Mouse (Mus musculus): ENCODE data around the gene Atxn7l2. TPM values are rescaled to one million over a fixed set of nuclear protein-coding genes. Genes with fewer than 3 reads are reported as not detected.

The Atxn7l2 gene
- total RNA-seq, 2 experiments from 2014 or later, result 2.0 to 3.1 TPM

DNA sequence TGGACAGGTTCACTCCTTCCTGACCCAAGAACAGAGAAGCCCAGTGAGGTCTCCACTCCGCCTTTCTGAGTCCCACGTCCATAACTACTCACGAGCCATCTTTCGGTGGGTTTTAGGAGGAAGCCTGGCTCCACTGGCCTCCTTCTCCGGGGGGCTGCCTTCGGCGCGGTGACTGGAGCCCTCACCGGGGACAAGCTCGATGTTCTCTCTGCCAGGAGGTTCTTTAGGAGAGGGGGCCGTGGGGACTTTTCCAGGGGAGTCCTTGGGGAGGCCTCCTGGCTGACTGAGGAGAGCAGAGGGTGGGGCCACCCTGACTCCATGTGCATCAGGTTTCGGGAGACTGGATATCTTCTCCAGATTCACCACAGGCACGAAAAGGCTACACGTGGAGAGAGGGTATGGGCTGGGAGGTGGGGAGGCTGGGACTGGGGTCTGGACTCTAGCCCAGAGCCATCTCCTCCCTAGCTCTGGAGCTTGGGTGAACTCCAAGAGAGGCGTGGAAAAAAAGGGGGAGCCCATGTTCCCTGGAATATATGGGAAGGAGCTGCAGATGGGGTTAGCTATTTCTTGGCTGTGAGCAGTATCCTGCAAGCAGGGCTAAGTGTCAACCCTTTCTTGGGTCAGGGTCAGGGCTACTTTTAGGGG lies 3.9 kb downstream of the Atxn7l2 start:
- no peak for ATAC-seq (ENCODE audit: poor library complexity, severe bottlenecking)

DNA sequence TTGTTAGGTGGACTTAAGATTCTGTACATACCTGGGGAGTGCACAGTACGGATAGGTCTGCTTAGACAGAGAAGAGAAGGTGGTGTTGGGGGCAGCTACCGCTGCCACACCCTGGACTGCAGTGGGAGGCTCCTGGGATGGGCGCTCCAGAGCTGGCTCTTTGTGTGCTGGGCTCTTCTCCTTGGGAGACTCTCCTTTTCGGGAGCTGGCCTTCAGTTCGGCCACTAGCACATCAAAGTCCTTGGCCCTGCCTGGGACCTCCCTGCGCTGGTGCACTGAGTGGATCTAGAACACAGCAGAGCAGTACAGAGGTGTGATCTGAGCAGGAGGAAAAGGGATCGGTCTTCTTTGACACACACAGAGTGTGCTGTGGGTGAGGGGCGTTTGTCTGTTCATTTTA lies 5.1 kb downstream of the Atxn7l2 start:
- no peak for ATAC-seq (ENCODE audit: poor library complexity, severe bottlenecking)

DNA sequence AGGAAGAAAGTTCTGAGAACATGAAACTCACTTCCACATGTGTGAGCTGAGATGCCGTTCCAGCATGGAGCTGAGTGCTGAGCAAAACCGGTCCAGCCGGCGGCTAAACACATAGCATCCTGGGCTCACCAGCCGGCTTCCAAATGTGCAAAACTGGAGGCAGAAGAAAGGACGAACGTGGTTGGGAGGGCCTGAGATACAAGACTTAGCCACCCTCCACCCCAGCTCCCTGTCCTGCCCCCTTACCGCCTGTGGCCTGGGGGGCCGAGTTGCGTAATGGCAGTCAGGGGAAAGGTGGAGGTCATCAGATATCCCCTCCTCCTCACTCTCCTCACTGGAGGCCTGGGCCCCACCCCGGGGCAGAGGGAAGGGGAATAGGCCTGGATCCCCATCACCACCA lies 6.3 kb downstream of the Atxn7l2 start:
- ATAC-seq (ENCODE audit: poor library complexity, severe bottlenecking), result no peak

DNA sequence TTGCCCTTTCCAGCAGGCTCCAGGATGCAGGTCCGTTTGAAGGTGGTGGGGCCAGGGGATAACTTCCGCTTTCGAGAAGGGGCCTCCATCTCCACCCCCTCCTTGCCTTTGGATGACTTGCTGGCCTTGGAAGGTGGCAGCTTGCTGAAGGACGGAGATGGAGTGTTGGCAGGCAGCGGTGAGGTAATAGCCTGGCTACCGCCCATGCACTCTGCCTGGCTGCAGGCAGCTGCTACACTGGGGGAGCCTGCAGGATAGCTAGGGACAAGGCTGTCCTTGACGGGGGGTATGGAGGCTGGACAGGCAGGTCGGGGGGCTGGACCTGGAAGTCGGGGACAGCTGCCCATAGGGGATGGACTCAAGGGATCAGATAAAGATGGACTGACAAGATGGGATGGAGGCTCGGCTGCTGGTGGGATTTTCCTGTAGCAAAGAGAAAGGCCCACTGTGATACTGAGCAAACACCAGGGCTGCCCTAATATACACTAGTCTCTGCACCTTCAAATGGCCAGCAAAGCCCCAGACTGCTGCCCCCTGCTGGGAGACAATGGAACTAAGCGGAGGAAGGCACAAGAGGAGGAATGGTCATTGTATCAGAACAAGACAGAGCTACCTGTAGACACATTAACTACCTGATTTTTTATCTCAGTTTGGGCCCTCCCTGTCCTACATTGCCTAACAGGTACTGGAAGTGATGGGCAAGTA lies 7.0 kb downstream of the Atxn7l2 start:
- ATAC-seq (ENCODE audit: poor library complexity, severe bottlenecking), result peak; percentile 41

DNA sequence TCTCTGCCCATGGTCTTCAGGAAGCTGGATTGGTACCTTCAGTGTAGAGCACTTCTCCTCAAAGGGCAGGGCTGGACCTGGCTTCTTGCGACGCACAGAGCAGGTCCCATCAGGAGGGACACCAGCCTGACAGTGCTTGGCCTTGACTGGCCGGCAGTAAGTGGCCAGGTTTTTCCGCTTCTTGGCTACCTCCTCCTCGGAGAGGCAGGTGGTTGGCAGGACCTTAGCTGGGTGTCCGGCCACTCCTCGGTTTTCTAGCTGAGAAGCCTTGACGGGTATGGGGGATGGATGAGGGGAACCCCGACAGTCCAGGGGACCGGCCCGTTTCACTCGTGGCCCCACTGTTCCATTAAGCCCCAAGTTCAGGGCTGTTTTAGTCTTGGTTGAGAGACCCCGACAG lies 7.5 kb downstream of the Atxn7l2 start:
- ATAC-seq (ENCODE audit: poor library complexity, severe bottlenecking), result no peak

DNA sequence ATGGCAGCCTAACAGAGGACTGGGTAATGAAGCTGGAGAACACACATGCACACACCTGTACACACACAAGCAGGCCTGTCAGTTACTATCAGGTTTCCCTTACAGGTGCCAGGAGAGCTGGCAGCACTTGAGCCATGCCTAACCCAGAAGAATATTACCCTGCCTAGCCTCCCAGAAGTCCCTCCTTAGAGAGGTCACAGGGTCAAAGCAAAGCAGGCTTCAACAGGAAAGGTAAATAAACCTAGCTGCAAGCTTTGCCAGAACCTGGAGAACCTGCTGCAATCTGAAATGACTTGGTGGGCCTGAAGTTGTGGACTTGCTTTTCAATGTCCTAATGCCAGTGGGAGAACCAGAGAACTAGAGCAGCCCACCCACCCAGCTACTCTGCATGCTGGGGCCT lies 8.2 kb downstream of the Atxn7l2 start:
- no peak for ATAC-seq (ENCODE audit: poor library complexity, severe bottlenecking)

DNA sequence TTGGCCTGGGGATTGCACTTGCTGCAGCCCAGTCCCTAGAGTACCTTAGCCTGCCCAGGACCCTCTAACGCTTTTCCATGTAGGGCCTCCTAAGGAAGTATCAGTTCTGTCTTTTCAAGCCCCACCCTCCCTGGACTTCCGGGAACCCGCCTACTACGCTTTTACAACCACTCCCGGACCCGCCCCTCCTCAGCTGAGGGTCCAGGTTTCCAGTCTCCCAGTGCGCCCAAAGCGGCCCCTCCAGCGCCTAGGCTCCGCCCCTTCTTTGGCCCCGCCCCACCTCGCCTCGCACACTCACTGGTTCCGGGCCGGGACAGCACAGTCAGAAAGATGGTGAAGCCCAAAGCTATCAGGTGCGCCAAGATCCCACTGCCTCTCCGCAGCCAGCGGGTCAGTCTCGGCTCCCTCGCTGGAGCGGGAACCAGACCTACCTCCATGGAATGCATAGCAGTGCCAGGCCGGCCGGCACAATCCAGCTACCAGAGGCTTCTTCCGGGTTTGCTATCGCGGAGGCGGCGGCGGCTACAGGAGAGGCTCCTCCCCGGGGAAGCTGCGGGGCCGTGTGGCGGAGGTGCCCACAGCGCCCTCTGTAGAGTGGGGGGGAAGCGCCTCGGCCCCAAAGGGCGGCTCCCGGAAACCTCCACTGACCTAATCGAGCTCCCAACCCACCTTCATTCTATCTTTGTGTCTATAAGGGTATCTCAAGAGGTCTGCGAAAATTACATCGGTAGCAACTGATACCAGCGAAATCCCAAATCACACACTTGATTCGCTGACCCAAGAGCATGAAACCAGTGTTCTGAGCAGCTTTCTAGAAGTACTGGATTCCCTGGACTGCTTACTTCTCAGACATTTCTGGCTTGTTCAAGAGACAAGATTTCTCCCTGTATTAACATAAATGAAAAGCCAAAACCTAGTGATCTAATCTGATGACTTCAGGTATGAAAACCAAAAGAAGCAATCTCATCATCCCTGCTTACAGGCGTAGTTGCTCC lies 10.1 kb downstream of the Atxn7l2 start, which contains the start of gene Cyb561d1:
Gene Cyb561d1, minus strand, starts transcription at position 884 of the 995 bp plus-strand sequence.
- peak; percentile 89 for ATAC-seq (ENCODE audit: poor library complexity, severe bottlenecking)

DNA sequence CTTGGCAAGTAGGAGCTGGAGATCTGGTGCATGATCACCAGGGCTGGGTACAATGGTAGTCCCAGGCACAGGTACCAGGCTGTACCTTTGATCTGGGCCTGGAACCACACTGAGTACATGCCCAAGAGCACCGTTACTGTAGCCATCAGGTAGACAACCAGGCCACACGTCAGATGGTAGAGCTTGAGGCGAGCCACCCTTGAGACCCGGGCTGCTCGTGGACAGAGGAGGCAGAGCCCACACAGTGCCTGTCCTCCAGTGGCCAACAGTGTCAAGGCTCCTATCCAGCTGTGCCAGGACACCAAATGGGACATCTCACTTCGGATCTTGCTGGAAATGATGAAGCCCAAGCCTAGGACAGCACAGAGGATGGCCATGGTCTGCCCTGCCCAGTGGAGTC lies 11.5 kb downstream of the Atxn7l2 start:
- ATAC-seq (ENCODE audit: poor library complexity, severe bottlenecking), result no peak

DNA sequence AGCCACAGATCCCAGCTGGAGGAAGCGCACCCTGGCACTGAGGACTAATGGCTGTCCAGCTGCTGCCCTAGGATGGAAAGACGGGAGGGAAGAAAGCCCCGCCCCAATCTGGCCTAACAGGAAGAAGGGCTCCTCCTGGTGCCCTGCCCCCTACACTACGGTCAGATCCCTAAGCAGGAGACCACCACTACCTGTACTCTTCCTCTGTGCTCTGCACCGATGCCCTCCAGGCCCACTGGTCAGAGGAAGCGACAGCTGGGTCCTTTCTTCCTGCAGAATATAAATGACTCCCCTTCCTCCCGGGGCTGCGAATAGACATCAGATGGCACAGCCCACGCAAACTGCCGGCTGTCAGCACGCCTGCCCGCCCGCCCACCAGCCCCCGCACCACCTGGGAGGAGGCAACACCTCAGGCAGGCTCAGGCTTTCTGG lies 13.7 kb downstream of the Atxn7l2 start:
- ATAC-seq (ENCODE audit: poor library complexity, severe bottlenecking), result no peak

DNA sequence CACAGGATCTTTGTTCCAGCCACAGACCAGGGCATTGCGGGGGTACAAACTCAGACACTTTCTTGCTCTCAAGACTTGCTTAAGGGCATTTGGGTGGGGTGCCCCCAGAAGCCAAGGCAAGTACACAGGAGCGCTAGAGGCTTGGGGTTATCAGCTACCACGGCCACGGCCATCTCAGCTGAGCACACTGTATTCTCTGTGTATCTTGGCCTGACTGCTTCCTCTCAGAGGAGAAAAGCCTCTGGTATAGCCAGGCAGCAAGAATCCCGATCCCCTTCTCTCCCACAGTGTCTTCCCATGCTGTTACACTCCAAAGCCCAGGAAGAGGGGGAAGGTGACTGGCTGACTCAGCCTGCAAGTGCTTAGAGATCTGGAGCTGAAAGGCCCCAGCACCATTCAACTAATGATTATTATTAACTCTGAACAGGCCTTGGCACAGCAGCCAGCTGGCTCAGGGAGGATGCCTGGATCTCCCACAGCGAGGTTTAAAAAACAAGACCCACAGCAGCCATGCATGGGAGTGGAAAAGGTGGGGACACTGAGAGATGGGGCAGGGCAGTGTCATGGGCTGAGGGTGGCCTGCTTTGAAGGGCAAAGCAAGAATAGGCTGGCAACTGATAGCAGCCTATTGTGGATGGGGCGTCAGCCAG lies 14.7 kb downstream of the Atxn7l2 start:
- no peak for ATAC-seq (ENCODE audit: poor library complexity, severe bottlenecking)

DNA sequence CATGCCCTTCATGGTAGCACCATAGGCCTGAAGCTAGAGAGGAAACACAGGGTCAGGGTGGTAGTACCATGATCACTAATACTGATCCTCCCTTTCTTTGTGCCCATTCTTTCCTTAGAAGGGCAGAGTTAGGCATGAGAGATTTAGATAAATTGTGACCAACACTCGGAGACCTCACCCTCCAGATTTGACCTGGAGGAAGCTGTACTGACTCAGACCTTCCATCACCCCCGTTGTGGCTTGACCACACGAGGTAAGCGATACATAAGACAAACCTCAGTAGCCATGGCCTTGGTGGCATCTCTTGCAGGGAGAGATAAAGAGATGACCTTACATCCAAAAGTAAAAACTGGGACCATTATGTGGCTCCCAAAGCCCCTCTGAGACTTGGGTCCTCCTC lies 15.4 kb downstream of the Atxn7l2 start:
- no peak for ATAC-seq (ENCODE audit: poor library complexity, severe bottlenecking)

DNA sequence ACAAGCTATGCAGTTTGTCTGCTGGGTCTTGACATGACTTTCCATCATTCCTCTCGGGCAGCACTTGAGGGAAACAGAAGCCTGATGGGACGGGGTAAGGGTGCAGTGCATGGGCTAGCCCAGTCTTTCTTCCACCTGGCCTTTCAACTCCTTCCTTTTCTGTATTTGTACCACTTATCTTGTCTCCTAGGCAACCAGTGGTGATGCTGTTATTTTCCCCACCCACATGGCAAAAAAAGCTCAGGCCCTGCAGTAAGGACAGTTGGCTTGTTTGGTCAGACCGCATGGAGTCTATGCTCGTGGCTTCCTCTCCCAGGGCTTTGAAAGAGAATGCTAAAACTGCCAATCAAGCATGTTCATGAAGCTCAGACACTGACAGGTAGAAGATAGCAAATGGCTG lies 17.0 kb downstream of the Atxn7l2 start:
- ATAC-seq (ENCODE audit: poor library complexity, severe bottlenecking), result no peak

DNA sequence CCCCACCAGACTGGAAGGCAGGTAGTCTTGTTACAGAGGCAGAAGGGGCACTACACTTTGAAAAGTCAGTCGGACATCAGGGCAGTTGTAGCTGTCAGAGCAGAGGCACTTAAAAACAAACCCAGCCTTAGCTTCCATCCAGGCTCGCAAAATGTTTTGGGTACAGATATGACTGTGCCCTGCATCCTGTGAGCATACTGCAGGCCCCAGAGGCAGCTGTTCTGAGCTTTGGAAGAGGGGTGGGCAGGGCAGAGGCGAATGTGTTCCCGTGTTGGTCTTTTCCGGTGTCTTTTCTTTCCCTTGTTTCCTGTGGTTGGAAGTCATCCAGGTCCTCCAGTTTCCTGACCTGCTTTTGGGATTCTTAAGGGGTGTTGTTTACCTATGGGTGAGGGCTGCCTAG lies 20.8 kb downstream of the Atxn7l2 start:
- ATAC-seq (ENCODE audit: poor library complexity, severe bottlenecking), result no peak

DNA sequence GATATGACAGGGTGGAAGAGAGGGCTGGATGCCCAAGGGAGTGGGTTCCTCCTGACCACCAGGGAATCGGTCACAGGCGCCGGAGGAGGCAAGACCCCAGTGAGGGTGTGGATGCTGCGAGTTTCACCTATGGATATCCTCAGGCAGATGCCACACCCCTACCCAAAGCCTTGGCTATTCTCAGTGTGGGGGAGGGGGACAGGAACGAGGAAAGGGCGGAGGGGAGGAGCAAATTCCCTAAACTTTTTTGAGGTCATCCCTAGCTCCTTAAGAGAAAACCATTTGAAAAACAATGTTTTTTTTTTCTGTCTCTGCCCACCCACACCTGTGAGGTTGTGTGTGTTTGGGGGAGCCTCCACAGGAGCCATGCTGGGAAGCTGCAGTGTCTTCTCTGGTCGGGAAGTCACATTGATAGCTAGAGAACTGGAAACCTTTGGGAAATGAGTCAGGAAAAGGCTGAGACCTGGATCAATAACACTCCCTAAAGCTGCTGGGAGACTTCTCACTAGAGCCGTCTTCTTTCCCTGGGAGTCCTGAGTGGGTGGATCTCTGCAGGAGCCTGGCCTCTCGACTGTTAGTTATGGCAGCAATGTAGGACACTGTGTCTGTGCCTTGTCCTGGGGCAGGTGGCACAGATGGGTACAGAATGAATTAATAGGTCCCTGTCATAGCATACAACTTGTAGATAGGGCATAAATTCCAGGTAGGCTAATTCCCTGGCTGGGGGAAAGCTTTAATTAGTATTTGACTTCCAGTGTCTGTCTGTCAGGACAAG lies 21.8 kb downstream of the Atxn7l2 start:
- no peak for ATAC-seq (ENCODE audit: poor library complexity, severe bottlenecking)

DNA sequence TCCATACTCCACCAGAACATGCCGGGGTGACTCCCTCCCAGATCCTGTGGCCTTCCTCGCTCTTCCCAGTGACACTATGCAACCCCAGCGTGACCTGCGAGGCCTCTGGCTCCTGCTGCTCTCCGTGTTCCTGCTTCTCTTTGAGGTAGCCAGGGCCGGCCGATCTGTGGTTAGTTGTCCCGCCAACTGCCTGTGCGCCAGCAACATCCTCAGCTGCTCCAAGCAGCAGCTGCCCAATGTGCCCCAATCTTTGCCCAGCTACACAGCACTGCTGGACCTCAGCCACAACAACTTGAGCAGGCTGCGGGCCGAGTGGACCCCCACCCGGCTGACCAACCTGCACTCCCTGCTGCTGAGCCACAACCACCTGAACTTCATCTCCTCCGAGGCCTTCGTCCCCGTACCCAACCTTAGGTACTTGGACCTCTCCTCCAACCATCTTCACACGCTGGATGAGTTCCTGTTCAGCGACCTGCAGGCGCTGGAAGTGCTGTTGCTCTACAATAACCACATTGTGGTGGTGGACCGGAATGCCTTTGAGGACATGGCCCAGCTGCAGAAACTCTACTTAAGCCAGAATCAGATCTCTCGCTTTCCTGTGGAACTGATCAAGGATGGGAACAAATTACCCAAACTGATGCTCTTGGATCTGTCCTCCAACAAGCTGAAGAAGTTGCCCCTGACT lies 23.5 kb downstream of the Atxn7l2 start:
- peak; percentile 23 for ATAC-seq (ENCODE audit: poor library complexity, severe bottlenecking)

DNA sequence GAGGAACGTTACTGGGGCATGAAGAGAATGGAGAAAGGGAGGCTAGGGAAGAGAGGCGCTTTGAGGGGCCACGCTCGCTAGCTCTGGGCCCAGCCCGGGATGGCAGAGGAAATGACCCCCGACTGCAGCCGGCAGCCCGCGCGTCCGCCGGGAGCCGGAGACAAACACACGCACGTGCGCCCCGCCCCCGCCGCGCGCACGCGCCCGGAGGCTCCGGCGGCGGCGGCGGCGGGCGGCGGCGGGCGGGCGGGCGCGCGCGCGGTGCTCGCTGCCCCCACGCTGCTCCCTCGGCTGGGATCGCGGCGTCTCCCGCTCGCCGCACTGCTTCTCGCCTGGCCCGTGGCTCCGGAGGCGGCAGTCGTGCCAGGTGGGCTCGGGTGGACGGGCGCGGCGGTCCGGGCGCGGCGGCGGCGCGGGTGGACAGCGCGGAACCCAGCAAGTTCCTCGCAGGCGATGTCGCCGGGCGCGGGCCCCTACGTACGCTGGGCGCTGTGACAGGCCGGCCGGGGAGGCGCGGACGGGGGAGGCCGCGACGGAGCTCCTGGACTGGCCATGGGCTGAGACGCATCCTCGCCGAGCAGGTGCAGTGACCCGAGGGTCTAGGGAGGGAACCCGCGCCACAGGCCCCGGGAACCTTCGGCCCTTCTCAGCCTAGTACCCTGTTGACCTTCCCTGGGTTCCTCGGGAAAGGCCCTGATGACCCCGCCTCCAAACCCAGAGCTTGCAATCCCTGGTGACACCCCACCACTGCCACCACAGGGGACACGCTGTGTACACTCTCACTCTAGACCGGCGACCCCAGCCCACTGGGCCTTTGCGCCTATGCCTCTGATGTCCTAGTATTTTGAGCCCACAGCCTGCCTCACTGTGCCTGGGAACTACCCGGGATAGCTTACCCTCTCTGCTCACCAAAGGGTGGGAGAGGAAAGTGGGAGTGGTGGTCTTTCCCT lies 24.4 kb downstream of the Atxn7l2 start, which contains the start of gene Amigo1:
Gene Amigo1, plus strand, starts transcription at position 238 of the 950 bp plus-strand sequence.
- ATAC-seq (ENCODE audit: poor library complexity, severe bottlenecking), result peak; percentile 65

DNA sequence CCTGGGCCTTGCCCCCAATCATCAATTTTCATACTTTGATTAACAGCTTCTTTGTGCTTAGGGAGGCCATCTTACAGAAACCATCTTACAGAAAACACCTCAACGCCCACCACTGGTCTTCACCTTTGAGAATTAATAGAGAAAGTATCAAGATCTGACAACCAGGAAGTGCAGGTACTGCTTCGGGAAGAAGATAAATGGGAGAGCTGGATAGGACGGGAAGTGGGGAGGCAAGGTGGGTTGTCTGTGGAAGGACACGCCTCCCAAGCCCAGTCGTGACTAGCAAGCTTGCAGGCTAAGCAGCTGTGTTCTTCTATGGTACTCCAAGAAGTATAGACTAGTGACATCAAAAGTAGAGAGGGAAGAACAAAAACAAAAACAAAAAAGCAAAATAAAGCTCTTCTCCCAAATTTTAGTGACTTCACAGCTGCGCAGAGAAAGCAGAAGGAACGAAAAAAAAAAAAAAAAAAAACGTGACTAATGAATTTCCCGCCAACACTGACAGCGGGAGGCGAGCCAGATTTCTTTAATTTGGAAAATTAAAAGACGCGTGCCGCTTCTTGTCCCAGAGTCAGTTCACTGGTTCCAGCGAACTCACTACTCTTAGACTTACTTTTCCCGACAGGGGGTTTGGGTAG lies 25.2 kb downstream of the Atxn7l2 start:
- no peak; the same call in 1 of the 2 replicates for ATAC-seq (ENCODE audit: poor library complexity, severe bottlenecking)

DNA sequence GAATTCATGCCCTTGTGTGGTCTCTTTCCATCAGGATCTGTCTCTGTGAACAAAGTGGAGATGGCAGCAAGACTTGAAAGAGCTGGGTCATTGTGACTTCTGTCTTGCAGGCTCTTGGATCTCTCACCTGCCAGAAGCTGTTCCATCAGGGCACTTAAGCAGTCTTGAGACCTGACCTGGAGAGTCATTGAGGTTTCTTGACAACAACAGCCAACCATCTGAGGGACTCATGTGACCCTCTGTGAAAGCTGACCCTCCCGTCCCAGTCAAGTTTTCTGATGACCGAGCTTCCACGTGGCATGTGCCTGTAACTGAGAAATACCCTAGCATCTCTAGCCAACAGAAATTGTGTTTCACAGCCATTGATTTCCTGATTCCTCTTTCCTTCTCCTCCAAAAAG lies 26.0 kb downstream of the Atxn7l2 start:
- ATAC-seq (ENCODE audit: poor library complexity, severe bottlenecking), result no peak

All from megakaryocyte, adult 5-6 weeks (primary cell).